Mouse (Mus musculus): ENCODE results near the gene Fgfrl1. TPM values are rescaled to one million over a fixed set of nuclear protein-coding genes. Genes with fewer than 3 reads are reported as not detected.

Gene Fgfrl1
- polyA plus RNA-seq, 1 experiment: 31.8 TPM

DNA sequence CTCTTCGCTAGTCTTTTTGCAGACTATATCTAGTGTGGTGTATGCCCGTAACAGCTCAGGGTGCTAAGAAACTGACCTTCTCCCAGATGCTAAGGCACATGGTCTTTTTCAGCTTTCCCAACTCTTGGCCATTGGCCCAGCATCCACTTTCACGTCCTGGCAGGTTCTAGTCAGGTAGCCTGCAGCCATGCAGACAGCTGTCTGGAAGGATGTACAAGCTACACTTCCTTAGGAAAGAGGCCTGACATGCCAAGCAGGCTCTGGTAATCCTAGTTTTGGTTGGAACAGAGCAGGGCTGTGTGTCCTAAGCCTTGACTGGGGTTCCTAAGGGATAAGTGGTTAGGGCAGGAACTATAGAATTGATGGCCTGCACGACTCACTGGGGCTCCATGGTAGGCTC, 29.4 kb upstream of the Fgfrl1 start:
- WGBS: 82% methylated on average over 4 of the region's 4 CpGs
- no peak for DNase-seq (ENCODE audit: low read depth, low spot score)

DNA sequence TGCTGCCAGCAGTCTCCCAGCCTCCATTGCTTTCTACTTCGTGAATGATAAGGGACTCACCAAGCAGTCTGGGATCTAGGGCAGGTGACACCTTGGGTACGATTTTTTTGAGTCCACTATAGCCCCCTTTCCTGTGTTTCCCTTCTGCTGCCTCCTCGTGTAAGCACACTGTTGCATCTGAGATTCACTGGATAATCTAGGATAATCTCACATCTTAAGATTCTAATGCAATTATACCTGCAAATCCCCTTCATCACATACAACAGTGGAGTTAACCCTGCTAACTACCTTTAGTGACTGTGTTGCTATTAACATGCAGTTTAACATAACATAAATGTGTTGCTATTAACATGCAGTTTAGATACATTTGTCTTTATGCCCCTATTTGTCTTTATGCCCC, 27.1 kb upstream of the Fgfrl1 start:
- DNase-seq (ENCODE audit: low read depth, low spot score): no peak
- 40% methylated on average over 3 of the region's 3 CpGs for WGBS

DNA sequence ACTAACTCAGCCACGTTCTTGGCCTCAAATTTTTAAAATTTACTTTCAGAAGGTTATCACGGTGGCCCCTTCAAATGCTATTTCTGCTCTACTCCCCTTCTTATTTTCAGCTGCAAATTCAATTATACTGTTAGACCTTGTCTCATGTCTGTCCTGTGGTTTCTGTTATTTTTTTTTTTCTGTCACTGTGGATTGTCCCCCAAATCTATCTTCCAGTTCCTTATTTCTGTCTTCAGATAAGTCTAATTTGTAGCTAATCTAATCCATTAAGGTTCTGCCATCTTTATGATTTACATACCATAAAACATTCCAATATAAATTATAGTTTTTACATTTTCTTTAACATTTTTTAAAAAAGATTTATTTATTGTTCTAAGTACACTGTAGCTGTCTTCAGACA, 24.8 kb upstream of the Fgfrl1 start:
- no peak for DNase-seq (ENCODE audit: low read depth, low spot score)
- 83% methylated on average over 2 of the region's 2 CpGs for WGBS

DNA sequence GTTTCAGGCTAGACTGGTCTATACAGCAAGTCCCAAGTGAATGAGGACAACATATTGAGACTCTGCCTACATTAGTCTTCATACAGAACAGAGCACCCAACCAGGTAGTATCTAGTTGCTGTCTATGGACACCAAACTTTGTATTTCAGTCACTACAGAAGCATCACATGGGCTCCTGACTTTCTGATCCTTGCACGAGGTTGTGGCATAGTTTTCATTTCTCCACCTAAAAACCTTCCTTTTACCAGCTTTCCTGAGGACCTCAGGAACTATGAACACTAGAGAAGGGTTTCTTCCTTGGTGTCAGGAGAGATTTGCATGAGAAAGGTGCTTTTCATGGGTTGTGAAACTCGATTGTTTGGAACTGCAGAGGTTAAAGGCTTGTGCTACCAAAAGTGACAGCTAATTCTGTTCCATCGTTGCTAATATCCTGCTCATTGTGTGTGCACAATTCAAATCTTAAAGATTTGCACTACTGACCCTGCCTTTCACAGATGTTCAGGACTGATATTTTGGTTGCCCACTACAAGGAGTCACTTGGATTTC, 23.7 kb upstream of the Fgfrl1 start:
- DNase-seq (ENCODE audit: low read depth, low spot score): no peak
- 6% methylated on average over 3 of the region's 3 CpGs for WGBS

DNA sequence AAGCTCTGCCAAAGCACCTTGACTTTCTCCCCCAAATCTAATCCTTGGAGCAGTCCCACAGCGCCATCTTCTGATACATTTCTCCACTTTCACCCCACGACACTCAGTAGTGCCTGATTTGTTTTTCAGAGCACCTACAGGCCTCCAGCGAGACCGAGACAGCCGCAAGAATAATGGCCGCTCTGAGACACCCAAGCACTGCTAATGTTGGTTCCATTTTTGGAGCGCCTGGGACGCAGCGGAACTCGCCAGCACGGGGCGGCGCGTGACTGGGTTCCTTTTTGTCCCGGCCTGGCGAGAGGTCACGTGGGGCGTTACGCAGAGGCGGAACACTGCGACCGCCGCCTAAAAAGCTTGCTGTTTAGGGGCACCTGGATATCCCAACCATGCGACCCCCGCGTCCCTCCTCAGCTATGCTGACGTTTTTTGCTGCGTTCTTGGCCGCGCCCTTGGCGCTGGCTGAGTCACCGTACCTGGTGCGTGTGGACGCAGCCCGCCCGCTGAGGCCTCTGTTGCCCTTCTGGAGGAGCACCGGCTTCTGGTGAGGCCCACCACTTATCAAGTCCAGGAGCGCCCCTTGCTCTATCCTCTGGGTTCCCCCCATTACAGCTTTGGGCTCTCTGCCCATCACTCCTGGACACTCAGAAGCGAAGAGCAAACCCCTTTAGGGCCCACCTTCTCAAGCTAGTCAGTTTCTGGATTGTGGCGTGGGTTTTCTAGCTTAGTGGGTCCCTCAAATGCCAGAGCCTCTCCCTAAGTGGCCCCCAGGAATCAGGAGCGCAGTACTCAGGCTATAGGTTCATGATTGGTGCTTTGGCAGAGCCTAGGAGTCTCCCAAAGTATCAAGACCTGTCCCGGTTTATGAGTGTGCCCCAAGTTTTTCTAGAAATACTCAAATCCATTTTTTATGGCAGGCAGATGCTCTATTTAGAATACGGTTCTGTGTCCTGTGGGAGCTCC, 22.9 kb upstream of the Fgfrl1 start, which contains the start of gene Dgkq:
Gene Dgkq, minus strand, starts transcription at position 696 of the 960 bp plus-strand sequence.
- 2% methylated on average over 43 of the region's 43 CpGs for WGBS

DNA sequence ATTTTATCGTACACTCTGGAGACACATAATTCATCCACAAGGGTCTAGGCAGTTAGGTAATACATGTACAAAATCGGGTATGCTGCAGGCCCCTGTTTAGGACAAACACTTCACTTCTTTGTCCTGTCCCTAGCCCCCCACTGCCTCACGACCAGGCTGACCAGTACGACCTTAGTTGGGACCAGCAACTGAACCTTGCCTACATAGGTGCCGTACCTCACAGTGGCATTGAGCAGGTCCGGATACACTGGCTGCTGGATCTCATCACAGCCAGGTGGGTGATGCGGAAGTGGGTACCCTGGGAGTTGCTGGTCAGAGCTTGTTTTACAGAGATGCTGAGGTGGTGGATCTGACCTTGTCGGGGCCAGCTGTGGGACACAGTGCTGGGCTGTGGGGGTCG, 22.2 kb upstream of the Fgfrl1 start:
- DNase-seq (ENCODE audit: low read depth, low spot score): no peak
- WGBS: 74% methylated on average over 9 of the region's 9 CpGs

More for the DNA sequence above, 22.9 kb upstream of the Fgfrl1 start, which contains the start of gene Dgkq:
- no peak for DNase-seq (ENCODE audit: low read depth, low spot score)

DNA sequence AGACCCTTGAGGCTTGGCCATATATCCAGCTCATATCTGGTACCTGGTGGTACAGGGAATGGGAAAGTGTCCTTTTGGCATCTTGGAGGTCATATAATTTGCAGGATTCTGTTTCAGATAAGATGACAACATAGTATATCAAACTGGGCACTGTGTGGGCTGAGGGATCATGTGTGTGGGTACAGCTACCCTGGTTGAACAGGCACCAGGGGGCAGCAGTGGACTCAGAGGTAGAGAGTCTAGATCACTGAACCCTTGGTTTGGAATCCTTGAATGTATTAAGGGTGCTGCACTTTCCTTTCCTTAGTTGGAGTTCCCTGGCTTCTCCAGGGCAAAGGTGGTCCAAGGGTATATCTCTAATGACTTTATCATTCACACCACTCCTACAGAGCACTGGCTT, 21.4 kb upstream of the Fgfrl1 start:
- DNase-seq (ENCODE audit: low read depth, low spot score): no peak

DNA sequence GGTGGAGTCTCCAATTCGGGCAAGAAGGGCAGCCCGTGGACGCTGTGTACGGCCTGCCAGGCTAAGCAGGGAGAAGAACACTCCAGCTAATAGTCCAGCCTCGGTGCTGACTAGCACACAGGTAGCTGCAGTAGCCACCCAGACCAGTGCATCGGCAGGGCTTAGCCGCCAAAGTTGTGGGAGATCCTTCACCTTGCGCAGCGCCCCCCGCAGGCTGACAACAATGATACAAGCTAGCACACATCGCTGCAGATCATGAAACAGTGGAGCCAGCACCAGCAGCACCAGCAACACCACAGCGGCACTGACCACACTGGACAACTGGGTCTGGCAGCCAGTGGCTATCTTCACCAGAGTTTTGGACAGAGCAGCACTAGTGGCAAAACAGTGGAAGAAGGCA, 20.4 kb upstream of the Fgfrl1 start:
- WGBS: 95% methylated on average over 12 of the region's 12 CpGs

DNA sequence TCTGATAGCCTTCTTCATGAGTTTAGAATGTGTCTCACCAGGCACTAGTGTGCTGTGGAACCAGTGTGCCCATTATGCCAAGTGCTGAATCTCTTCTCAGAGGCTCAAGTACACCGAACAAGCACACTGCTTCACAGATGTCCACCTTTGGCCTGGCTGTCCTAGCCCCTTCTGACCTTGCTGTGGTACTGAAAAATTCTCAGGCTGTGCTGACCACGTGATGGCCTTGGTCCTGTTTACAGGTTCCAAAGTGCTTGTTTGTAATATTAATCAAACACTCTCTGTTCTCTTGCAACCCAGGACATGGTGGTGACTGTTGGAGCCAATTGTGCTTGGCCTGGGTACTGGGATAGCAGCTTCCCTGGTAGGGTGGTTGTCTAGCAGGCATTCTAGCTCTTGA, 17.6 kb upstream of the Fgfrl1 start:
- WGBS: 63% methylated on average over 2 of the region's 2 CpGs
- no peak for DNase-seq (ENCODE audit: low read depth, low spot score)

More for the DNA sequence above, 20.4 kb upstream of the Fgfrl1 start:
- no peak for DNase-seq (ENCODE audit: low read depth, low spot score)

DNA sequence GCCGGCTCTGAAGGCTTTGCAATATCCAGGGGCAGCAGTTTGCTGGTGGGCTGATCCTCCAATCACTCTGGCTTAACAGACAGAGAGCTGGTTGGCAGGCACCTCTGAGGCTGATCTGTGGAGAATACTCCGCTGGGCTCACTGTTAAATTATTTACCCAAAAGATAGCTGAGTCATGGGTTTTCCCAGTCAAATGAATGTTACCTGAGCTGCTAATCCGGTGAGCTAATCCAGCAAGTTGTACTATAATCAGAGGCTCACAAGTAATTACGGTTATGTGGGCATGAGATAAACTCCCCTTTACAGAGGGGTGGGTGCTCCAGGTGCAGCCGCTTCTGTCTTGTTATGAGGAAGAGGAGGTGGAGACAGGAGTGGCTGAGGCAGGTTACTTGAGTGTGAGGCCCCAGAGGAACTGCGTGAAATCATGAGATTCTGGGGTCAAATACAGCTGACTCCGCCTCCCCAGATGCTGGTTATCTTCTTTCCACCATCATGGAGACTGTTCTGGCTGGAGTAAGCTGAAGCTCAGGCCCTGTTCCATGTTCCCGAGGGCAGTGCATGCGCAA, 16.8 kb upstream of the Fgfrl1 start, which contains the start of gene Slc26a1:
Gene Slc26a1, minus strand, starts transcription at position 319 of the 566 bp plus-strand sequence.
- WGBS: 41% methylated on average over 9 of the region's 9 CpGs
- DNase-seq (ENCODE audit: low read depth, low spot score): no peak

DNA sequence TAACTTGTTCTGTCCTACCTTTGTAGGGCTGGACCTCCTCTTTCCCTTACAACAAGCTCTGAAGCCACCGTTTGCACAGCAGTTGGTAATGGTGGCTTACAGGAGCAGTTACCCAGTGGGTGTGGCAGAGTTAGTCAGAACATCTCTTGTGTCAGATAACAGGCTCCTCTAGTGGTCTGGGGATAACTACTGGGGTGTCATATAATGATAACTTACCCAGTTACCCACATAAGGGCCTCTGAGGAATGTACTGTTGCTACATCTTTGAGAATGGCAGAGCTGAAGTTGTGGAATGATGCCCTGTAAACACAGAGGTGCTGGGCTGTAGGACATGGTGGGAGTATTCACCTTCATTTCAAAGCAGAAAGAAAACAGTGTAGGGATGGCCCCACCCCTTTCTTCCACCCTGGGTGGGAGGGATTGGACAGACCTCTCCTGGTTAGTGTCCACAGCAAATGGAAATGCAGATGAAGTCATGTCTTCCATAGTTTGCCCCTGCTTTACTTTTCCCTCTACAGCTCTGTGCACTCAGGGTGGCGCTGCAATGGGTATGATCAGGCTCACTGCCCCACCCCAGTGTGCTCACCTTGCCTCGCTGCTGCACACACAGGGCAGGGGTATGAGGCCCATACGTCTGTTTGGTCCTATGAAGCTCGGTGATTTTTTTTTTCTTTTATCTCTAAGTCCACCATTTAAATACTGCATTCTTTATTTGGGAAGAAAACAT, 15.2 kb upstream of the Fgfrl1 start:
- no peak for DNase-seq (ENCODE audit: low read depth, low spot score)
- WGBS: 34% methylated on average over 5 of the region's 5 CpGs

DNA sequence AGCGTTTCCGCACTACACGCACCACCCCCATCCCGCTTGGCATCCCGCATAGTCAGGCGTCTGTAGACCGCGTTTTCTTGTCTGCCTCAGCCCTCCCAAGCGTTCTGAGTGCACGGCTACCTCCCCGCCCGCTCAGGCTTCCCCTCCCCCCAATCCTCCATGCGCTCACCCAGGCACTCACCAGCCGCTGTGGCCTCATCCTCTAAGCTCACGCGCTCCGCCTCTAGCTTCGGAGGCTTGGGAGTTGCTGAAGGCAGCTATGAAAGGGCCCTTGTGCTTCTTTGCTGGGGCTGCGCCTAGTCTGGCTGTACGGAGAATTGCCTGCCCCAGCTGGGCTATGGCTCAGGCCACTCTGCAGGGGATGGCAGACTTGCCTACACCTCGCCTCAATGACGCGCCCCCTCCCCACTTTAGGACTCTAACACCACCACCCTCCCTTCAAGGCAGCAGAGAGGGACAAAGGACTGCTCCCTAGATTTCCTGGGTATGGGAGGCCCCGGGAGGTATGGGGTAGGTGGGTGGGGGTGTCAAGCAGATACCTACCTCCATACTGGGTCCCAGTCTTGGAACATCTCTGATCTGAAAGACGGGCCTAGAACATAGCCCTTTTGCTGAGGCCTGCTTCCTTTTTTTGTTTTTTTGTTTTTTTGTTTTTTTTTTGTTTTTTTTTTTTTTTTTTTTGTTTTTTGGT, 14.4 kb upstream of the Fgfrl1 start:
- no peak for DNase-seq (ENCODE audit: low read depth, low spot score)
- WGBS: 34% methylated on average over 25 of the region's 25 CpGs

DNA sequence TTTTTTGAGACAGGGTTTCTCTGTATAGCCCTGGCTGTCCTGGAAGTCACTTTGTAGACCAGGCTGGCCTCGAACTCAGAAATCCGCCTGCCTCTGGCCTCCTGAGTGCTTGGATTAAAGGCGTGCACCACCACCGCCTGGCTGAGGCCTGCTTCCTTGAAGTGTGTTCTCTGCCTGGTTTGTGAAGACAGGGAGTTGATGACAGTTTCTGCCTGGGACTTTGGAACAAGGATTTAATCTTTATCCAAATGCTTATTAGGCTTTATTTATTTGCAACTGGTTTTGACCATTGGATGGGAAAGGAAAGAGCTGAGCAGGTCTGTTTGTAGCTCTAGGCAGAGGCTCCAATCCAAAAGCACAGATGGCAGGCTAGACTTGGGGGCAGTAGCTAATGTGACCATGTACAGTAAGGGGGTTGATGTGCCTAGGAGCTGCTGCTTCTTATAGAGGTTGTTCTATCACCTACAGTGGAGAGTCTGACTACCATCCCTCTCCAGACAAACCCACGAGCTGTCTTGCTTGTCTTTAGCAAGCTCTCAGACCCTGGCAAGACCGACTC, 13.8 kb upstream of the Fgfrl1 start:
- no peak for DNase-seq (ENCODE audit: low read depth, low spot score)
- 87% methylated on average over 6 of the region's 6 CpGs for WGBS

DNA sequence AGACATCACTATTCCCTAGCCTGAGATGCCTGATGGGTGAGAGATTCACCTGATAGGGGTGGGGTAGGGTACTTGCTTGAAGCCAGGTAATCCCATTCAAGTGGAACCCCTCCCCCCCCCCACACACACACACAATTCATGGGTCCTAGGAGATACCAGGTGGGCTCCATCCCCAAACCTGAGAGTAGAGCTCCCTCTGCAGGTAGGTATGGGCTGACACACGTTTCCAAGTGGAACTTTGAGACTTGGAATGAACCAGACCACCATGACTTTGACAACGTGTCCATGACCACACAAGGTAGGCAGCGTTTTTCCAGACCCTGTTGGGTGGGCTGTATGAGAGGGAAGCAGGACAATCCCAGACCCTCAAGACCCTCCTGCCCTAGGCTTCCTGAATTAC, 12.3 kb upstream of the Fgfrl1 start:
- no peak for DNase-seq (ENCODE audit: low read depth, low spot score)
- 59% methylated on average over 3 of the region's 3 CpGs for WGBS

DNA sequence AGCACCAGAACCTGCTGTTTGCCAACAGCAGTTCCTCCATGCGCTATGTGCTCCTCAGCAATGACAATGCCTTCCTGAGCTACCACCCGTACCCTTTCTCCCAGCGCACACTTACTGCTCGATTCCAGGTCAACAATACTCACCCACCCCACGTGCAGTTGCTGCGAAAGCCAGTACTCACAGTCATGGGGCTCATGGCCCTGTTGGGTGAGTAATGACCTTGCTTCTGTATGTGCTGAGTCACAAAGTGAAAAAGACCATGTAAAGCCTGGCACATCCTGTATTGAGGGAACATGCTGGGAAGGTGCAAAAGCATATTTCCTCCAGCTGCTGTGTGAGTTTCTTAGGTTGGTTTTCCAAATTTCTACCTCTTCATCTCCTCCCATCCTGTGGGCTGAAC, 11.3 kb upstream of the Fgfrl1 start:
- WGBS: 94% methylated on average over 6 of the region's 6 CpGs
- DNase-seq (ENCODE audit: low read depth, low spot score): no peak

DNA sequence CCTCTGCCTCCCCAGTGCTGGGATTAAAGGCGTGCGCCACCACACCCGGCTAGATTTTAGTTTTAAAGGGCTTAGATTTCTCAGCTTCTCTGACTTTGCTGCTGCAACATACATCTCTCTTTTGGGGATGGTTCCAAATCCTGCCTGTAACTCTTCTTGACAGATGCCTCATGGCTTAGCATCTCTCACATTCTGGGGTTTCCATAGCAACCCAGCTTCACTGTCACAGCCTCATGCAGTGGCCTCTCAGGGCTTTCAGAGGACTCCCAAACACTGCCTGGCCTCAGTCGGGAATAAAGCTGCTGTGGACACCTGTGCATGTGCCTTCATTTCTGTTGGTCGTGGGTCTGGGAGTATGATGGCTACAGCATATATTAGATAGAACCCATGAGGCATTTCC, 3.1 kb upstream of the Fgfrl1 start:
- 84% methylated on average over 5 of the region's 5 CpGs for WGBS
- DNase-seq (ENCODE audit: low read depth, low spot score): no peak

DNA sequence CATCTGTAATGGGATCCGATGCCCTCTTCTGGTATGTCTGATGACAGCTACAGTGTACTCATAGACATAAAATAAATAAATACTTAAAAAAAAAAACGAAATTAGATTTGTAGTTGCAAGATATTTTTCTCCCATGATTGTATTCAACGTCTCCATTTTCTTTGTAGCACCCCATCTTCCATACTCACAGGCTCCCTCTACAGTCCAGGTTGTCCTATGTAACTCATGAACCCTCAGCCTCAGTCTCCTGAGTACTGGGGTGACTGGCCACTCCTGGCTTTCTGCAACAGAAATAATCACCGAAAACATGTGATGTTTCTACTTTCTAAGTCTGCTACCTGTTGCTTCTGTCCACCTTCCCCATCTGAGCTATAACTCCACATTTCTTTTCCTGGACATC, 1.0 kb upstream of the Fgfrl1 start:
- DNase-seq (ENCODE audit: low read depth, low spot score): no peak
- WGBS: 68% methylated on average over 4 of the region's 4 CpGs

DNA sequence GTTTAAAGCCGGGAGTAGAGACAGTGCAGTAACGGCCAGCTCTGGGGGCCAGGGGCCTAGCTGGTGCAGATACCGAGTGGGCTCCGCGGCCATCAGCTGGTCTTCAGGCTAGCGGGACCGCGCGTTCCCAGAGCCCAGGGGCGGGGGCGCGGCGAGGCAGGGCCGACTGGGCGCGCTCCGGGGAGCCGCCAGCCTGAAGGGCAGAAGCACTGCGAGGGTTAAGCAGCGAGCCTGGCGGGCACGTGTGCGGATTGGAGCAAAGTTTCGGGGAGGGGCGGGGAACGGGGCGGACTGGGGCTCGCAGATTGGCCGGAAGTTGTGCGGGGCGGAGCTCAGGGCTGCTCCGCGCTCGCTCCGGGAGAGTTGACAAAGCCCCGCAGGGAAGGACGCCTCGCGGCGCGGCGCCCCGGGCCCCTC, 1.7 kb downstream of the Fgfrl1 start:
- WGBS: under 1% methylated on average over 41 of the region's 43 CpGs
- peak; percentile 73 for DNase-seq (ENCODE audit: low read depth, low spot score)
